Mouse (Mus musculus): ENCODE results near the gene Vwa8.

Gene Vwa8

DNA sequence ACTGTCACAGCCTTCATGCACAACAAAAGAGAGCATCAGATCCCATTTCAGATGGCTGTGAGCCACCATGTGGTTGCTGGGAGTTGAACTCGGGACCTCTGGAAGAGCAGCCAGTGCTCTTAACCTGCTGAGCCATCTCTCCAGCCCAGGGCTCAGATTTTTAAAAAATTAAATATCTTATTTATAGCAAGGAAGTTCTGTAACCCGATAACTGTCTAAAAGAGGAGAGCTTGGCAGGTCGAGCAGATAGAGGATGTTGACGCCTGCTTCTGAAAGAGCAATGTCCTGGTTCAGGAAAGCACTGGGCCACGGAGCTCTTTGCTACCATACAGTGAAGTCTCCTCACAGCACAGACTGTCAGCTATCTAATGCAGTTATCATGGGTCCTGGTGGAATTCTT, 237.2 kb downstream of the Vwa8 start:
- in situ Hi-C loops (cut with MseI, MboI): no loop called here

DNA sequence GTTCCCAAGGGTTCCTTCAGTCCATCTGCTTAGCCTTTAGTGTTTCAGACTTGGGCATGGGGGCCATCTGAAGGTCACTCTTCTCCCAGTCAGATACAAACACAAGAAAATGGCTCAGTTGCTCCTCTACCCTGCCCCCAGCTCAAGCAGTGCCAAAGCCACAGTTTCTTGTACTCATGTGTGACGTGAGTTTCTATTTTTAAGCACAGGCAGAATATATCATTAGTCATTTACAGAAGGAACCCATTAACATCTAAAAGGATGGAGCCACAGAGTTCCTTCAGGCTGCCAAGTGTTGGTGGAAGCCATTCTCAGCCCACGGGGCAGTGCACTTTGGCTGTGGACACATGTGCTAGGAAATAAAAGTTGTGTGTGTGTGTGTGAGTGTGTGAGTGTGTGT, 240.6 kb downstream of the Vwa8 start:
- in situ Hi-C loops (cut with MseI, MboI): no loop called here

DNA sequence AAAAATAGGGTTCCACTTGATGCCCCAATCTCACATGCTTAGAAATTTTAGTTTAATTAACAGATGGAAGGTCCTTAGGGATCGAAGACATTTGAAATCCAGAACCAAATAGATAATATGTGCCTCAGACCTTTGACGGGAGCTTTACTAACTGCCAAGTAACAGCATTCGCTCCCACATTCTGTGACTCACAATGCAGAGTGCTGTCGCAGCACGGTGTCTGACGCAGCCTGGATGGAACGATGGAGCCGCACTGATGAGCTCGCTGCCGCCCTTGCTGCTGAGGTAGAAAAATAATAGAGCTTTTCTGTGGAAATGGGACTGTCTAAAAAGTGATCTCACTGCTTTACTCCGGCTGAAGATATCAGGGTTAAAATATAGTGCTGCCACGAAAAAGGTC, 248.3 kb downstream of the Vwa8 start:
- in situ Hi-C loops (cut with MseI, MboI): no loop called here

DNA sequence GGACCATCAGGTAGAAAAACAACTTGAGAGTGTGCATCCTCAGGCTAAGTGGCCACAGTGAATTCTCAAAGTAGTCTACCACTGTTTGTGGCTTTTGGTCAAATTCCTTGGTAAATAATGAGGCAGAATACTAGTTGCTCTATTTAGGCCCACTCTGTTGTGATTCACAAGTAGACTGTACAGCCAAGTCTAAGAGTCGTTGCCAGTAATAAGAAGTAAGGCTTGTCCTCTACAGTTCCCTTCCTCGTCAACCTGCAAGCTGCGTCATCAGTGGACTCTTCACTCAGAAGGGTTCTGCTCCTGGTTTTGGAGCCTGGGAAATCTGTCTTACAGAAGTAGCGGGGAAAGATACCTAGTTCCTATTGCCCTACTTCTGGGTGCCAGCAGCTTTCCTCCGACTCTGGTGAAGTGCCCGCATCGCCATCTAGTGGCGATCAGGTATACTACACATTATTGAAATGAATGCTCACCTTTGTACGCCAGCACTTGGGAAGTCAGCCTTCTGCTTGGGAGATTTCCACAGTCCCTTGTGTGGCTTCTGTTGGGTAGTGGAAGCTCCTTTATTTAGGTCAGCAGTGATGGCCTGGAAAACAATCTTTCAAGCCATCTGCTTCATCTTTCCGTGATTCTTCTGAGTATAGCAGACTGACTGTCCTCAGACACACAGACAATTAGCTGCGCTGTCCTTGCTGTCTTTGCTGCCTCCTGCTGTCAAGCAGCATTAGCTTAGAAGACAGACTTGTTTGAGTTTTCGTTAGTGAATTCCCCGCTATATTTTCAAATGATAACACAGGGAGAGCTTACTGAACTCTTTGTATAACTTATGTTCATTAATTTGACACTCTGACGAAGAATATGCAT, 258.0 kb downstream of the Vwa8 start:
- in situ Hi-C loops (cut with MseI, MboI): loop anchor here (25.0 kb wide), 1 partner anchor 445 kb away; no protein-coding TSS in a partner anchor

DNA sequence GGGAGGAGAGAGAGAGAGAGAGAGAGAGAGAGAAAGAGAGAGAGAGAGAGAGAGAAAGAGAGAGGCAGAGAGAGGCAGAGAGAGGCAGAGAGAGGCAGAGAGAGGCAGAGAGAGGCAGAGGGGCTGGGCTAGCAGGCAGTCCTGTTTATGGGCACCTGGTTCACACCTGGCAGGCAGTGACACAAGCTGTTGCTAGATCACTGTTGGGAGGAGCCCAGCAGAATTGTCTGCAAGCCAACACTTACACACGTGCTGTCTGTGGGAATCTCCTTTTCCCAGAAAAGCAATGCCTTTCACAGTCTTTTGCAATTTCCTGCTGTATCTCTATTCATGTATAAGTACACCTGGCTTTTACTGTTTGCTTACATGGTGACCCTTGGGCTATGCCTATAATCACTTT, 260.5 kb downstream of the Vwa8 start:
- in situ Hi-C loops (cut with MseI, MboI): loop anchor here (25.0 kb wide), 1 partner anchor 447 kb away; no protein-coding TSS in a partner anchor

DNA sequence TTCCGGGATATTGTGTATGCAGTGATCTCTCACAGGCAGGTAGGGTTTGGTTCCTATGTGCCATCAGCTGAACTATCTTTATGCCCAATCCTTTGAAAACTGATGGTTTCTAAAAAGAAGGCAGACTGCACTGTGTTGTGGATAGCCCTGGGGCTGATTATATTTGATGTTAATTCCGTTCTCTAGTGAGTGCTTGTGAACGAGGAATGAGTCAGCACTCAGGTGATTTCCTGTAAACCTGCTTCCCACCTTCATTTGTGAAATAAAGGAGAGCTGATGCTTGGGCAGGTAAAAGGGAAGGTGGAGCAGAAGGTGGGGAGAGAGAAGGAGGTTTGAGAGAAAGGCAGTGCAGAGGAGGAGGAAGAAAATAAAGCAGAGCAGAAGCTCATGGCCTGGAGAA, 261.2 kb downstream of the Vwa8 start:
- in situ Hi-C loops (cut with MseI, MboI): loop anchor here (25.0 kb wide), 1 partner anchor 448 kb away; no protein-coding TSS in a partner anchor

DNA sequence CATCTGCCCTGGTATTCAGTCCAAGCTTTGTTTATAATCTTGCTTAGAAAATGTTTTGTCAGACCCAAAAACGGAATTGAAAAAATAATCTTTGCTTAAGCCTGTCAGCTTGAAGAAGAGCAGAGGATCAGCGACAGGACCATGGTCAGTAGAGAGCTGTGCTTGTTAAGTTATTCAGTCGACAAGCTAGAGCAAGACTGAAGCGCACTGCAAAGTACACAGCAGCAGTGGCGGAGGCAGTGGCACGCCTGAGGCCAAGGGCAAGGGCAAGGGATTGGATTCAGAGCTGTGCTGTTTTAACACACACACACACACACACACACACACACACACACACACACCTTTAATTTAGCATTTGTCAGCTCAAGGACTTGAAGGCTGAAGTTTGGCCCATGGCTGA, 263.2 kb downstream of the Vwa8 start:
- in situ Hi-C loops (cut with MseI, MboI): loop anchor here (25.0 kb wide), 1 partner anchor 450 kb away; no protein-coding TSS in a partner anchor

DNA sequence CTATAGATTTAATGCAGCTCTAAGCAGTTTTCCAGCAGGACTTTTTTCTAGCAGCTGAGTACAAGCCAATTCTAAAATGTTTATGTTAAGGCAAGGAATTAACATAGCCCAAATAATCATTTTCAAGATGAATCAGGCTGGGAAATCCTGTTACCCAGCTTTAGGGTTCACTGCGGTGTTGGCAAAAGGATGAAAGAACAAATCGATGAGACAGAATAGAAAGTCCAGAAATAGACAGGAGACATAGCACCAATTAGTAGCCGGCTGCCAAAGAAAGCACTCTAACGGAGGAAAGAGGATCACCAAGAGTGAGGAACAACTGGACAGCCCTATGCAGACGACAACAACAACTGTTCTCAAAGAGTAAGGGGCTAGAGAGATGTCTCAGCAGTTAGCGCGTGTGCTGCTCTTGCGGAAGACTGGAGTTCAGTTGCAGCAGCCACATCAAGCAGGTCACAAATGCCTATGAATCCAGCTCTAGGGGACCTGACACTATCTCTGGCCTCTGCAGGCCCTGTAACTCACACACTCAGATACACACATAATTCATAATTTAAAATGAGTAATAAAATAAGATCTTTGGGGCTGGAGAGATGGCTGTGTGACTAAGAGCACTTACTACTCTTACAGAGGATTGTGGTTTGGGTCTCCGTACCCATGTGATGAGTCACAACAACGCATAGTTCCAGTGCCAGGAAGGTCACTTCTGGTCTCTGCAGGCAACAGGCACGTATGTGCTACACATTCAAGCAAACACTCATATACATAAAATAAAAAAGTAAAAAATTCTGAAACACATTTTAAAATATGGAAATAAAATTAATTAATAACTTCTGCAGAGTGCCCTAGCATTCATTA, 265.9 kb downstream of the Vwa8 start:
- in situ Hi-C loops (cut with MseI, MboI): loop anchor here (25.0 kb wide), 1 partner anchor 452 kb away; no protein-coding TSS in a partner anchor

DNA sequence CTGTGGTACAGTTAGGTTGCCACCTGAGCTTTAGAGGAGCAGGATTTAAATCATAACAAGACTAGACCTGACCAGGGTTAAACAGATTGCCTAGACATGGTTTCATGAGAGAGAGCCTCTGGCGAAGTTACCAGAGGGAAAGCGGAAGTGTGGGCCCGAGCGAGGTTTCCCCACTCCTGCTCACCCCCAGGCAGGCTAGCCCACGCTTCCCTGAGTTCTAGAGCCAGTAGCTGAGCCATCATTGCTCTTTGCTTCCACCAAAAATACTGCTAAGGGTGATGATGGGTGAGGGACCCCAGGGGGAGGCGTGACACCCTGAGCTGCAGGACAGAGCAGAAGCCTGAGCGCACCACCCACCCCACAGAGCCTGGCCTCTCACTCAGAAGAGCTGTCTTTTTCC, 269.6 kb downstream of the Vwa8 start:
- in situ Hi-C loops (cut with MseI, MboI): loop anchor here (25.0 kb wide), 1 partner anchor 456 kb away; no protein-coding TSS in a partner anchor

DNA sequence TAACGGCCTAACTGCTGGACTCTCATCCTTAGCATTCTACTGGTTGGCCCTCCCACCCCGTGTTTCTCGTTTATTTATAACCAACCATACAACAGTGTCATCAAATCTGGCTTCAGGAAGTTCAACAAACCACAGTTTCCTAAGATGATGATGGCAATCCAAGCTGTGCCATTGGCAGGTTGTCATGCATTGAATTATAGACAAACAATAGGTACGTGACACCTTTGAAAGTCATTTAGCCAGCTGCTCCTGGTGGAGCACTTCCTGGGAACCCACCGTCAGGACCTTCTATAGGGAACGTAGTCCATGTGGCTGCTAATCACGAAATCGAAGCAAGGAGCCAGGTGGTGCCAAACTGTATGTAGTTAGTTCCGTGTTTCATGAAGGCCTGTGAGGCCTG, 270.5 kb downstream of the Vwa8 start:
- in situ Hi-C loops (cut with MseI, MboI): loop anchor here (25.0 kb wide), 1 partner anchor 457 kb away; no protein-coding TSS in a partner anchor

DNA sequence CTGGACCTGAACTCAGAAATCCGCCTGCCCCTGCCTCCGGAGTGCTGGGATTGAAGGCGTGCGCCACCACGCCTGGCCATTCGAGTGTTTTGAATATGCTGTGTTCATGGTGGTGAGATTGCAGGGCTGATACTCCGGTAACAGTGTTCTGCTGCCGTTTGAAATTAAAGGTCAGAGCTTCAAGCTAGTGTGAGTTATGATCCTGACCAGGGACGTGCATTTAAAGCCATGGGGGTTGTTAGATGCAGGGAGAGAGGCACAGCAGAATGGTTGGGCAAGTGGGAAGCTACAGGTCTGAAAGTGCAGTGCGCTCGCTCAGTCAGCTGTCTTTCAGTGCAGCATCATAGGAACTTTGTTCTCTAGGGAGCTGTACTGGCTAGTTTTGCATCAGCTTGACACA, 271.8 kb downstream of the Vwa8 start:
- in situ Hi-C loops (cut with MseI, MboI): loop anchor here (5.0 to 25.0 kb wide), 2 partner anchors 202 to 458 kb away; no protein-coding TSS in a partner anchor

DNA sequence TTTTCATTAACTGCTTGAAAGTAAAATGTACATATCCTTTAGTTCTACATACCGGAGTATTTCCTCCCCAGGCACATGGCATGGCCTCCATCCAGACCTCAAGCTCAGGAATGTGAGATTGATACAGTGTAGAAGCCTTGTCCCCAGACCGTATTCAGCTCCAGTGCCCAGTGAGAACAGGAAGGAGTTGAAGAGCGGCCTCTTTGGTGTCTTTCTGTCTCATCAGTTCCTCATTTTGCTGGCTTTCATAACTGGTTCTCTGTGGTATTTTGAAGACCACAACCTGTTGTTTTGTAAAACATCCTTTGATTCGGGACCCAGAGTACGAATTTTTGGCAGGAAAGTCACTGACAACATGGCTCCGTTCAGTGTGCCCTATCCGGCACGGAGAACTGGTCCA, 274.6 kb downstream of the Vwa8 start:
- in situ Hi-C loops (cut with MseI, MboI): loop anchor here (5.0 to 25.0 kb wide), 2 partner anchors 199 to 461 kb away; no protein-coding TSS in a partner anchor

DNA sequence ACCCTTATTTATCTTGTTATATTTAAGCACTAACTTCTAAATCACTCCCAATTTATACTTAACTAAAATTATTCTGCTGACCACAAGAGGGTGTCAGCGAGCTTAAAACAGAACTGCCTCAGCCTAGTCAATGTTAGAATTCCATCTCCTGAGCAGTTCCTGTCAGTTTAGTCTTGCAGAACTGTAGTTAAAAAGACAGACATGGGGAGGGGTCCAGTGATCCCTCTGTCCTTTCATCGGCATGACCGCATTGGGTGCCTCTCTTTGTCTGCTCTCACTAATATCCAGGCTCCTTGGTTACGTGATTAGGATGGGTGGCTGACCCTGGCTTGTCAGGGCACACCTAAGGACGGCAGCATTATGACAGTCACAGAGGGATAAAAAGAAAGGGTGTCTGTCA, 275.8 kb downstream of the Vwa8 start:
- in situ Hi-C loops (cut with MseI, MboI): loop anchor here (5.0 to 25.0 kb wide), 2 partner anchors 198 to 462 kb away; no protein-coding TSS in a partner anchor

DNA sequence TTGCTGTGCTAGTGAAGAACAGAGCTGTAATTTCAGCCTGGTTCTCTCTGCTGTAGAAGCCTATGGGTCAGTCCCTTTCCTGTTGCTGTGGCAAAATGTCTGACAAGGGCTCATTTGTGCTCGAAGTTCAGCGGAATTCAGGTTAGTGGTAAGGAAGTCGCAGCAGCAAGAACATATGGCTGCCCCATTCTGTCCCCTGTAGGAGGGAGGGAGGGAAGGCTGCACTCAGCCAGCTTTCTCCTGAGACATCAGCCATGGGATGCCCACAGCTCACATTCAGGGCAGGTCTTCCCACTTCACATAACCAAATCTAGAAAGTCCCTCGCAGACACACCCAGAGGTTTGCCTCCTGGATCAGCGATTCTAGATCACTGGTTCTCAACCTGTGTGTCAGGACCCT, 277.3 kb downstream of the Vwa8 start:
- in situ Hi-C loops (cut with MseI, MboI): no loop called here

DNA sequence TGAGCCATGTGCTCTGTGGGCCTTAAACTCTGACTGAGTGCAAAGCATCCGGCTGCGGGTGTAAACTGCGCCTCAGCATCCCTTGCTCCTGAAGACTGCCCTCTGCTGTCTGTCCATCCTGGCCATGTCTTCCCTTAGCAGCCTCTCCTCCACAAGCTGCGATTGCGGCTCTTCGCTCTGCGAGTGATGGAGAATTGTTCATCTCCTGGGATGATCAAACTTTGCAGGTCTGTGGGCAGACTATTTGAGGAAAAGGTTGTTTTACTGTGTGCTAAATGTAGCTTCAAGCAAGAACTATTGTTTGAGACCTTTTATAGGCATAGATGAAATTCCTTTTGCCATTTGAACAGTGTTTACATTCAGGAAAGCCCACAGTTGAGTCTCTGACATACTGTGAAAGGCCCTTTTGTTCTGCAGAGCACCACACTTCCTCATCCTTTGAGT, 286.1 kb downstream of the Vwa8 start:
- in situ Hi-C loops (cut with MseI, MboI): loop anchor here in 1 of 2 experiments (5.0 kb wide), 1 partner anchor 187 kb away; no protein-coding TSS in a partner anchor

DNA sequence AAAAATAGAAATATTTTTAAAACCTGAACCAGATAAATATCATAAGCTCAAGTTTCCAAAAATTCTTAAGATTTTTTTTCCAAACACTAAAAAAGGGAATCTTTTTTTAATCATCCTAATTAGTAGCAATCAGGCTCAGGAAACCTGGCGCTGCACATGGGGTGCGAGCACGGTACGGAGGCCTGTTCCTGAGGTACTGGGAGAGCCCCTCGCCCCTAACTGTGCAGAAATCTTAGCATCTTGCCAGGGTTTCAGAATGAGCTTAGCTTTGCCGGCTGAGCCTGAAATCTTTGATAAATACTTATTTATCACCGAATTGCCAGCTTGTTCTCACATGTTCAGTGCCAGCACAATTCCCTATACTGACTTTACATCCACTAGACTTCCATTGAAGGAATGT, 286.6 kb downstream of the Vwa8 start:
- in situ Hi-C loops (cut with MseI, MboI): no loop called here

DNA sequence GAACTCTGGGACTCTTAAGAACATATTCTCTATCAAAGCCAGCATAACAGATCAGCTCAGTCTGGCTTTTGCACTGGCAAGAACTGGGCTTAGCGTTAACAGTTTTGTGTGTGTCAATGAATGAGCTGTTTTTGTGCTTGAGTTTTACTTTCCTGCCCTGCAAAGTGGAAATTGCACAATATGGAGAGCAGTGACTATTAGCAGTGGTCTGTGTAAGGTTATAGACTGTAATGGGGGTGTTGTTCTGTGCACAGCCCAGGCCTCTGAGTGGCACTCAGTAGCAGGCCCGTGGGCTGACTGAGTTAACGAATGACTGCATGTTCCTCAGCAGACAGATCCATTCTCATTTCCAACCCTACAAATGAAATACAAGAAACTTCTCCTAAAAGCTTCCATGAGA, 287.7 kb downstream of the Vwa8 start:
- in situ Hi-C loops (cut with MseI, MboI): no loop called here

DNA sequence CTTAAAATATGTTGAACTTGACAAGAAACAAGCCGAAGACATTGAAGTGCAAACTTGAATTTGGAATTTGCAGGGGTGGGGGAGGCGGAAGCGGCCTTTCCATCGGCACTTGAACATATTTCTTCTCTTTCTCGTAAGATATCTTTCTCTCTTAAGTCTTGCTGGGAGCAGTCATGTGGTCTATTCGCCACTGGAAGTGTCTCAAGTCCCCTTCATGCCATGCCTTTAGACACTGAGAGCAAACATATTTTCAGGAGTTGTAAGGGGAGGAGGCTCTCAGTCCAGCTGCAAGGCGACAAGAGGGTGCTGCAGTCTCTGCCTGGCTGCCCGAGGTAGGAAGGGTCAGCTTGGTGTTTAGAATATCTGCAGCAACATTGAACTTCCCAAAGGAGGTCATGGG, 288.2 kb downstream of the Vwa8 start:
- in situ Hi-C loops (cut with MseI, MboI): no loop called here

DNA sequence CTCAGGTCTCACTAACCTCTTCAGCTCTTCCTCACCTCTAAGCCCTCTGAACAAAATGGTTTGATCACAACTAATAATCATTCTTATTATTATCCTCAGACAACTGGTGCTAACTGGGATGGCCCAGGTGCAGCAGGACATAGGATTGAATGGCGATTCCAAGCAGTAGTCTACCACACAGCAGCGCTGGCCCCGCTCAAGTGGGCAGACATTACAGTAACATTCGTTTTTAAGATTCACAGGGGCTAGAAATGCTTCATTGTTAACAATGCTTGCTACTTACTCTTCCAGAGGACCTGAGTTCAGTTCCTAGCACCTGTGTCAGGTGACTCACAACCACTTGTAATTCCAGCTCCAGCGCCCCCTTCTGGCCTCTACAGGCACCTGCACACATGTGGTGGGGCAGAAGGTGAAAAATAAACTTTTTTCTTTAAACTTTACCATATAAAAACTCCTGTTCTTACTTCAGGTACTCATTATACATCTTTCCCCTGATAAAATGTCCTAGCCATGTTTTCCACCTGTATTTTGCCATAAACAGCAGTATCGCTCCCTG, 290.3 kb downstream of the Vwa8 start:
- in situ Hi-C loops (cut with MseI, MboI): no loop called here

DNA sequence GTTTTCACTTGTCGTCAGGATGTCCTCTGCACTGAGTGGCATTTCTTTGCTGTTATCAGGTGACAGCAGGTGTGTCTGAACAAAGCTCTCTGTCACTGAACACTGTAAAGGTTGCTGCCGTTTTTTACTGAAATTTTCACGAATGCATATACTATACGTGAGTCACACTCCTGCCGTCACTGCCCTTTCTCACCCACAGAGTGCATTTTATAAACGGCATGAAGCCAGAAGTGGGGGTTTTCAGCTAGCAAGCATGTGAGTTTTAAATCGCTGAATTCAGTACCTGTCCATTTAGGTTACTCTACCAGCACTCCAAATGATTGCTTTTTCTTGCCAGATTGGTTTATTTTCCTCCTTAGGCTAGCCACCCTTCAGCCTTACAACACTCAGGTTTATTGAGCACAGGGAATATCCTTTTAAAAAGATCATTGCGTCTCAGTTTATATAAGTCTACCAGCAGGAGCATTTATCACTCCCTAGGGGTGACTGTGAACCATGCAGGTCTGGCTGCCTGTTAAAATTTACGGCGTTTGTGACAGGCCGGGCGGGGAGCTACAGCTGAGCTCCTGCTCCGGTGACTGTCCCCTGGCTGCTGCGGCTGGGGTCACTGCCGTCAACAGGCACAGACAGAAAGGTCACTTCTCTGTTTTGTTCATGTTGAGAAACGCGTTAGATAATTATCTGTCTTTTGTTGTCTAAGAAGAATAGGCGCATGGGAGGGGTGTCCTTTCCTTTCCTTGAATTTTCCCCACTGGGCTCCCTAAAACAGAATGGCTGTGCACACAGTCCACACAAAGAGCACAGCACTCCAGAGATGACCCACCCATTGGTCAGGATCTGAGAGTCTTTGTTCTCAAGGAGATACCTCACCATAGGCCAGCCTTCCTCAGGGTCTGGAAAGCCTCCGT, 291.3 kb downstream of the Vwa8 start:
- in situ Hi-C loops (cut with MseI, MboI): no loop called here

DNA sequence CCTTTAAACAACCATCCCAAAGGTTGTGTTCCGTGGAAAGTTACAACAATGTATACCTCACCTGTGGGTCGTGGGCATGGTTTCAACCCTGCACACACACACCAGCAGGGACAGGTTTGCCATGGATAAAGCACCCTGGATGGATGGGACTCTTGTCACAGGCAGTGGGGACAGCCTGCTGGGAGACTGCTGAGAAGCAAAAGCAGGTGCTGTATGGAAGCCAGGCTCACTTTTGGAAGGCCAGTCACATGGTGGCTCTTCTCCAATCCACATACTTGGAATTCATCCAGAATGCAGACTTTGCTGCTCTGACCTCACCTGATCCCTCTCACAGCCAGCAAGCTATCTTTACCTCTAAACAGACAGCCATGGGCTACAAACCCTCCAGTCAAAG, 292.0 kb downstream of the Vwa8 start:
- in situ Hi-C loops (cut with MseI, MboI): no loop called here
